Mouse (Mus musculus): ENCODE measurements at regions not wholly inside any gene's neighbourhood (a gene's known extent, or its start where the extent isn't known, plus 50 kb on each side); places are given as distances from the start of the nearest gene placed in this dataset.

GRCm38 (mm10) chr15:36427334-36427733 is 580.2 kb downstream of the Zfp706 start:
- no peak for DNase-seq (ENCODE audit: low spot score)

- DNase-seq (ENCODE audit: low spot score): no peak
These were observed 581.7 kb downstream of the Zfp706 start for GRCm38 (mm10) chr15:36425902-36426301.

- DNase-seq (ENCODE audit: low spot score): no peak
These were observed 583.5 kb downstream of the Zfp706 start for GRCm38 (mm10) chr15:36424047-36424446.

- DNase-seq (ENCODE audit: low spot score): no peak
These were observed 584.8 kb downstream of the Zfp706 start for GRCm38 (mm10) chr15:36422781-36423180.

GRCm38 (mm10) chr15:36419943-36420480 is 587.6 kb downstream of the Zfp706 start:
- no peak for DNase-seq (ENCODE audit: low spot score)

GRCm38 (mm10) chr15:36417426-36417825 is 590.1 kb downstream of the Zfp706 start:
- no peak for DNase-seq (ENCODE audit: low spot score)

- DNase-seq (ENCODE audit: low spot score): no peak
These were observed 591.9 kb downstream of the Zfp706 start for GRCm38 (mm10) chr15:36415552-36416249.

GRCm38 (mm10) chr15:36412016-36412415 is 595.6 kb downstream of the Zfp706 start:
- no peak for DNase-seq (ENCODE audit: low spot score)

GRCm38 (mm10) chr15:36405446-36405845 is 602.1 kb downstream of the Zfp706 start:
- DNase-seq (ENCODE audit: low spot score): no peak

- DNase-seq (ENCODE audit: low spot score): no peak
These were observed 604.0 kb downstream of the Zfp706 start for GRCm38 (mm10) chr15:36403336-36404119.

GRCm38 (mm10) chr15:36402051-36402450 is 605.5 kb downstream of the Zfp706 start:
- no peak for DNase-seq (ENCODE audit: low spot score)

GRCm38 (mm10) chr15:36400311-36400840 is 607.2 kb downstream of the Zfp706 start:
- DNase-seq (ENCODE audit: low spot score): no peak

- no peak for DNase-seq (ENCODE audit: low spot score)
These were observed 608.1 kb downstream of the Zfp706 start for GRCm38 (mm10) chr15:36399355-36400012.

- DNase-seq (ENCODE audit: low spot score): no peak
These were observed 609.2 kb downstream of the Zfp706 start for GRCm38 (mm10) chr15:36398099-36398982.

GRCm38 (mm10) chr15:36396791-36397190 is 610.8 kb downstream of the Zfp706 start:
- no peak for DNase-seq (ENCODE audit: low spot score)

- DNase-seq (ENCODE audit: low spot score): no peak
These were observed 611.3 kb downstream of the Zfp706 start for GRCm38 (mm10) chr15:36396245-36396644.

- DNase-seq (ENCODE audit: low spot score): no peak
These were observed 611.9 kb downstream of the Zfp706 start for GRCm38 (mm10) chr15:36395672-36396050.

- no peak for DNase-seq (ENCODE audit: low spot score)
These were observed 612.5 kb downstream of the Zfp706 start for GRCm38 (mm10) chr15:36394914-36395671.

- no peak for DNase-seq (ENCODE audit: low spot score)
These were observed 617.8 kb downstream of the Zfp706 start for GRCm38 (mm10) chr15:36389775-36390174.

- DNase-seq (ENCODE audit: low spot score): no peak
These were observed 626.3 kb downstream of the Zfp706 start for GRCm38 (mm10) chr15:36381228-36381671.

All from ovary, postnatal 10 days (tissue).